Mouse (Mus musculus) ES-Bruce4 (cell line): ENCODE results near the gene Zbtb2.

ENCODE experiments used
- CTCF ChIP-seq: IDR thresholded peaks from one replicate; pipeline ENCODE4 v1.8.1; 2011; ENCODE audit warnings: low read depth, low read length
- POLR2A ChIP-seq: IDR thresholded peaks from one replicate; pipeline ENCODE4 v1.8.1; 2011; ENCODE audit warnings: low read length; ENCODE audit not compliant: insufficient read depth

- TF ChIP-seq CTCF: no peak
- no peak for TF ChIP-seq POLR2A
Measured at GRCm38 (mm10) chr10:4398058-4398457, 10.2 kb upstream of the Zbtb2 start.
